Mouse (Mus musculus): ENCODE data around the gene Klhdc8b. TPM values are rescaled to one million over a fixed set of nuclear protein-coding genes. Genes with fewer than 3 reads are reported as not detected.

The Klhdc8b gene
- polyA plus RNA-seq, 1 experiment from 2014 or later, result 86.8 TPM

DNA sequence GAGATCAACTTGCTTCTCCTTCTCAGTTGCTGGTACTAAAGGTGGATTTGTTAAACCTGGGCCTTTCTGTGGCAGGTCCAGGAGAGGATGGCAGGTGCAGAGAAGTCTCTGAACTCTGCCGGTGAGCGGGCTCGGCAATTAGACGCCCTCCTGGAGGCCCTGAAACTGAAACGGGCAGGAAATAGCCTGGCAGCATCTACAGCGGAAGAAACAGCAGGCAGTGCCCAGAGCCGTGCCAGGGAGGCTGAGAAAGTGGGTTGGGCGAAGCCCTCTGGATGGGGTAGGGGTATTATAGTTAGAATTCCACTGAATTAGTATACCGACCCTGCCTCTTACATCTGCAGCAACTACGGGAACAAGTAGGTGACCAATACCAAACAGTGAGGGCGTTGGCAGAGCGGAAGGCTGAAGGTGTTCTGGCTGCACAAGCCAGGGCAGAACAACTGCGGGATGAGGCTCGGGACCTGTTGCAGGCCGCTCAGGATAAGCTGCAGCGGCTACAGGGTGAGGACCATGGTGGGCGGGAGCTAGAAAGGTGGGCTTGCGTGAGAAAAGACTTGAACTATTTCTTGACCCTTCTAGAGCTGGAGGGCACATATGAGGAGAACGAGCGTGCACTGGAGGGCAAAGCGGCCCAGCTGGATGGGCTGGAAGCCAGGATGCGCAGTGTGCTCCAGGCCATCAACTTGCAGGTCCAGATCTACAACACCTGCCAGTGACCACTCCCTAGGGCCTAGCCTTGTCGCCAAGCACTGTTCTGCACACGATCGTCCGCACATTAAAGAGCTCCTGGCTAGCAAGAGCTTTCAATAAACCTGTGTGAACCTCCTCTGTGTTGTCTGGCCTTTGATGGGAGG lies 28.5 kb upstream of the Klhdc8b start:
- DNase-seq (ENCODE audit: low spot score), result no peak
- no peaks in the 10 kb centered on the region for H3K9me3 ChIP-seq
- H3K36me3 ChIP-seq, result peaks cover 85% of the 10 kb centered on the region
- H3K4me3 ChIP-seq, result peak overlapping the region; percentile 100
- H3K27me3 ChIP-seq (ENCODE audit: insufficient read depth, poor library complexity, severe bottlenecking), result no peaks in the 10 kb centered on the region
- 70% methylated on average over 26 of the region's 26 CpGs for WGBS
- peaks cover 29% of the 10 kb centered on the region for H3K4me1 ChIP-seq
- H3K27ac ChIP-seq, result peak overlapping the region; percentile 97

DNA sequence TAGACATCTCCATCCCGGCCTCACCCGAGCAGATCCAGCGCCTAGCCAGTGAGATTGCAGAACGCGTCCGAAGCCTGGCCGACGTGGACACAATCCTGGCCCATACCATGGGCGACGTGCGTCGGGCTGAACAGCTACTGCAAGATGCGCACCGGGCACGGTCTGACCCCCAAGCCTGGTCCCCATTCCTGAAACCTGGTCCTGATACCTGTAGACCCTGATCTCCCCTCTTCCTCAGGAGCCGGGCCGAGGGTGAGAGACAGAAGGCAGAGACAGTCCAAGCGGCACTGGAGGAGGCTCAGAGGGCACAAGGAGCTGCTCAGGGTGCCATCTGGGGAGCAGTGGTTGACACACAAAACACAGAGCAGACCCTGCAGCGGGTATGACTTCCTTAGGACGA lies 27.8 kb upstream of the Klhdc8b start:
- Histone ChIP-seq H3K4me3 (no peak overlapping the region), H3K4me1 (peaks cover 29% of the 10 kb centered on the region), H3K36me3 (peaks cover 85% of the 10 kb centered on the region), H3K27ac (peak overlapping the region; percentile 97; the same call in 1 of the 2 replicates), H3K9me3 (no peaks in the 10 kb centered on the region), H3K27me3 (ENCODE audit: insufficient read depth, poor library complexity, severe bottlenecking) (no peaks in the 10 kb centered on the region)
- no peak for DNase-seq (ENCODE audit: low spot score)
- 93% methylated on average over 20 of the region's 20 CpGs for WGBS

DNA sequence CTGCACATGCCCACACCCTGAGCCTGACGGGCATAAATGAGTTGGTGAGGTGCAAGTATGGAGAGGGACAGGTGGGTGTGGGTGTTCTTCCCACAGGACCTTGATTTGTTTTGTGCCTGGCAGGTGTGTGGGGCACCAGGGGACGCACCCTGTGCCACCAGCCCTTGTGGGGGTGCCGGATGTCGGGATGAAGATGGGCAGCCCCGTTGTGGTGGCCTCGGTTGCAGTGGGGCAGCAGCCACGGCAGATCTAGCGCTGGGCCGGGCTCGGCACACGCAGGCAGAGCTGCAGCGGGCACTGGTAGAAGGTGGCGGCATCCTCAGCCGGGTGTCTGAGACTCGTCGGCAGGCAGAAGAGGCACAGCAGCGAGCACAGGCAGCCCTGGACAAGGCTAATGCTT lies 27.0 kb upstream of the Klhdc8b start:
- Histone ChIP-seq H3K4me1 (peaks cover 29% of the 10 kb centered on the region), H3K9me3 (no peaks in the 10 kb centered on the region), H3K27ac (no peak overlapping the region), H3K36me3 (peaks cover 85% of the 10 kb centered on the region), H3K4me3 (no peak overlapping the region), H3K27me3 (ENCODE audit: insufficient read depth, poor library complexity, severe bottlenecking) (no peaks in the 10 kb centered on the region)
- no peak for DNase-seq (ENCODE audit: low spot score)
- 89% methylated on average over 17 of the region's 17 CpGs for WGBS

DNA sequence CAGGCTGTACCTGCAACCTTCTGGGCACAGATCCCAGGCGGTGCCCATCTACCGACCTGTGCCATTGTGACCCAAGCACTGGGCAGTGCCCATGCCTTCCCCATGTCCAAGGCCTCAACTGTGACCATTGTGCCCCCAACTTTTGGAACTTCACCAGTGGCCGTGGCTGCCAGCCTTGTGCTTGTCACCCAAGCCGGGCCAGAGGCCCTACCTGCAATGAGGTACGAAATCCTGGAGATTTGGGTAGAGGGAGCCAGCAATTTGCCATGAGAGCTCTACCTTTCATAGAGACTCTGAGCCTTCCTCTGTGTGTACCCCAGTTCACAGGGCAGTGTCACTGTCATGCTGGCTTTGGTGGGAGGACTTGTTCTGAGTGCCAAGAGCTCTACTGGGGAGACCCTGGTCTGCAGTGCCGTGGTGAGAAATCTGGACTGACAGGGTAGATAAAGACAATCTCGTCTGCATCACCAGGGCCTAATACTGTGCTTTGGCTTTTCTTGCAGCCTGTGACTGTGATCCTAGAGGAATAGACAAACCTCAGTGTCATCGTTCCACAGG lies 25.7 kb upstream of the Klhdc8b start:
- no peak for DNase-seq (ENCODE audit: low spot score)
- peaks cover 24% of the 10 kb centered on the region for H3K4me1 ChIP-seq
- H3K27ac ChIP-seq, result no peak overlapping the region
- H3K27me3 ChIP-seq (ENCODE audit: insufficient read depth, poor library complexity, severe bottlenecking), result no peaks in the 10 kb centered on the region
- H3K9me3 ChIP-seq, result no peaks in the 10 kb centered on the region
- no peak overlapping the region for H3K4me3 ChIP-seq
- H3K36me3 ChIP-seq, result peaks cover 85% of the 10 kb centered on the region
- WGBS, result 86% methylated on average over 8 of the region's 8 CpGs

DNA sequence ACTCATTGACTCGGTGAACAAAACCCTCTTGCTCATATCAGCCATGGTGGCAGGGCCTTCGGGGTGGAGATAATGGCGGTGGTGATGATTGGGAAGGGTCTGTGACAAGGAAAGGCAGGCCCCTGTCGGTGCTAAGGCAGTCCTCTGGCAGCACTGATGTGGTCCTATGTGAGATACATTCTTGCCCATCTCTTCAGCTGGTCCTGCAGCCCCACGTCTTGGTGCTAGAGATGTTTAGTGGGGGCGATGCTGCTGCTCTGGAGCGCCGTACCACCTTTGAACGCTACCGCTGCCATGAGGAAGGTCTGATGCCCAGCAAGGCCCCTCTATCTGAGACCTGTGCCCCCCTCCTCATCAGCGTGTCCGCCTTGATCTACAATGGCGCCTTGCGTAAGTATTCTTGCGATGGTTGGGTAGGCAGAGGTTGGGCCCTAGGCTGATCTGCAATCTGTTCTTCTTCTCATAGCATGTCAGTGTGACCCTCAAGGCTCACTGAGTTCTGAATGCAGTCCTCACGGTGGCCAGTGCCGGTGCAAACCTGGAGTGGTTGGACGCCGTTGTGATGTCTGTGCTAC lies 24.0 kb upstream of the Klhdc8b start:
- no peak for DNase-seq (ENCODE audit: low spot score)
- H3K36me3 ChIP-seq, result peaks cover 92% of the 10 kb centered on the region
- H3K4me3 ChIP-seq, result no peak overlapping the region
- H3K27me3 ChIP-seq (ENCODE audit: insufficient read depth, poor library complexity, severe bottlenecking), result no peaks in the 10 kb centered on the region
- H3K9me3 ChIP-seq, result no peaks in the 10 kb centered on the region
- H3K4me1 ChIP-seq, result peaks cover 31% of the 10 kb centered on the region
- no peak overlapping the region for H3K27ac ChIP-seq
- WGBS, result 89% methylated on average over 19 of the region's 19 CpGs

DNA sequence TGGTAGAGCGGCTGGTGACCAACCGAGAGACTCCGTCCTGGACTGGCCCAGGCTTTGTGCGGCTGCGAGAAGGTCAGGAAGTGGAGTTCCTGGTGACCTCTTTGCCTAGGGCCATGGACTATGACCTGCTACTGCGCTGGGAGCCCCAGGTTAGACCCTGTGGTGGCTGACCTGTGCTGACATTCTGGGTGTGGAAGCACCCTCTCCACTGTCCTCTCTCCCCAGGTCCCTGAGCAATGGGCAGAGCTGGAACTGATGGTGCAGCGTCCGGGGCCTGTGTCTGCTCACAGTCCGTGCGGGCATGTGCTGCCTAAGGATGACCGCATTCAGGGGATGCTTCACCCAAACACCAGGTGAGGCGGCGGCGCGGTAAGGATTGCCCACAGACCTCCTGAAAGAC lies 22.6 kb upstream of the Klhdc8b start:
- Histone ChIP-seq H3K4me3 (no peak overlapping the region), H3K27me3 (ENCODE audit: insufficient read depth, poor library complexity, severe bottlenecking) (no peaks in the 10 kb centered on the region), H3K36me3 (peaks cover 81% of the 10 kb centered on the region), H3K9me3 (no peaks in the 10 kb centered on the region), H3K4me1 (peaks cover 31% of the 10 kb centered on the region), H3K27ac (no peak overlapping the region)
- WGBS, result 92% methylated on average over 15 of the region's 15 CpGs
- DNase-seq (ENCODE audit: low spot score), result no peak

DNA sequence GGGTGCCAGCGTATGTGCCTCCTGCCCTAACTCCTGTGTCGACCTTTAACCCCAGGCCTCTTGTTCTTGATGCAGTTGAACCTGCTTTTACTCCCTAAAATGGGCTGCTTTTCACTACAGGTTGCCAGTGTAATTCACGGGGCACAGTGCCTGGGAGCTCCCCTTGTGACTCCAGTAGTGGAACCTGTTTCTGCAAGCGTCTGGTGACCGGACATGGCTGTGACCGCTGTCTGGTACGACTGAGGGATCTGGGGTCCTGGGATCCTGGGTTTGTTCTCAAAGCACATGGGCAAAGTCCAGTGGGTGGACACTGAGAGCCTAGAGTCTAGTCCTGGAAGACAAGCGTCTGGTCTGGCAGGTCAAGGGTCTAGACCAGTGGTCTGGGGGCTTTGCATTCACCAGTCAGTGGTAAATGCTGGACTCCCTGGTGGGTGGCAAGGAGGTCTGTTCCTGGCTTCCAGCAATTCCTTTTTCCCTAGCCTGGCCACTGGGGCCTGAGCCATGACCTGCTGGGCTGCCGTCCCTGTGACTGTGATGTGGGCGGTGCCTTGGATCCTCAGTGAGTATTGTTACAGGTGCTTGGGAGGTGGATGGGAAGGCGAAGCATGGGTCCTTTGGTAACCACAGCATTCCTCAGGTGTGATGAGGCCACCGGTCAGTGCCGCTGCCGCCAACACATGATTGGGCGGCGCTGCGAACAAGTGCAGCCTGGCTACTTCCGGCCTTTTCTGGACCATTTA lies 21.8 kb upstream of the Klhdc8b start:
- Histone ChIP-seq H3K4me1 (peaks cover 35% of the 10 kb centered on the region), H3K27me3 (ENCODE audit: insufficient read depth, poor library complexity, severe bottlenecking) (no peaks in the 10 kb centered on the region), H3K9me3 (no peaks in the 10 kb centered on the region), H3K27ac (no peak overlapping the region), H3K4me3 (no peak overlapping the region), H3K36me3 (peaks cover 73% of the 10 kb centered on the region)
- DNase-seq (ENCODE audit: low spot score), result no peak
- 92% methylated on average over 18 of the region's 18 CpGs for whole genome bisulfite sequencing

DNA sequence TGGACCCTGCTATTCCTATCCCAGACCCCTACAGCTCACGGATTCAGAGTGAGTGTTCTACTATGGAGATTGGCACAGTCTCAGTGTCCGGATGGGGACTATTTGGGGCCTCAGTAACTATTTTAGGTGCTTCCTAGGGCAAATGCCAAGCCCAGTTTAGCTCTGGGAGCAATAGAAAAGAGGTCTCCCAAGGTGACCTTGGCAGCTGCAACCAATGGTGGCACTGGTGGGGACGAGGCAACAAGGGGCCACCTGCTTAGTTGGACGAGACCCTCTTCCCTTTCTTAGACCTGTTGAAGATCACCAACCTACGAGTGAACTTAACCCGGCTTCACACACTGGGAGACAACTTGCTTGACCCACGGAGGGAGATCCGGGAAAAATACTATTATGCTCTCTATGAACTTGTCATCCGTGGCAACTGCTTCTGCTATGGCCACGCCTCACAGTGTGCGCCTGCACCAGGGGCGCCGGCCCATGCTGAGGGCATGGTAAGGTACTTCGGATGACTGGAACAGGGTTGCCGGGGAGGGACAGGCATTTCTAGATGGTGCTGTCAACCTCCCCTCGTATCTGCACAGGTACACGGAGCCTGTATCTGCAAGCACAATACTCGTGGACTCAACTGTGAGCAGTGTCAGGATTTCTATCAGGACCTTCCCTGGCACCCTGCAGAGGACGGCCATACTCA lies 20.3 kb upstream of the Klhdc8b start:
- no peak for DNase-seq (ENCODE audit: low spot score)
- Histone ChIP-seq H3K9me3 (no peaks in the 10 kb centered on the region), H3K4me1 (peaks cover 35% of the 10 kb centered on the region), H3K27ac (peak overlapping the region; percentile 70), H3K36me3 (peaks cover 57% of the 10 kb centered on the region), H3K4me3 (peak overlapping the region; percentile 67; the same call in 1 of the 2 replicates), H3K27me3 (ENCODE audit: insufficient read depth, poor library complexity, severe bottlenecking) (no peaks in the 10 kb centered on the region)
- WGBS, result 82% methylated on average over 19 of the region's 19 CpGs

DNA sequence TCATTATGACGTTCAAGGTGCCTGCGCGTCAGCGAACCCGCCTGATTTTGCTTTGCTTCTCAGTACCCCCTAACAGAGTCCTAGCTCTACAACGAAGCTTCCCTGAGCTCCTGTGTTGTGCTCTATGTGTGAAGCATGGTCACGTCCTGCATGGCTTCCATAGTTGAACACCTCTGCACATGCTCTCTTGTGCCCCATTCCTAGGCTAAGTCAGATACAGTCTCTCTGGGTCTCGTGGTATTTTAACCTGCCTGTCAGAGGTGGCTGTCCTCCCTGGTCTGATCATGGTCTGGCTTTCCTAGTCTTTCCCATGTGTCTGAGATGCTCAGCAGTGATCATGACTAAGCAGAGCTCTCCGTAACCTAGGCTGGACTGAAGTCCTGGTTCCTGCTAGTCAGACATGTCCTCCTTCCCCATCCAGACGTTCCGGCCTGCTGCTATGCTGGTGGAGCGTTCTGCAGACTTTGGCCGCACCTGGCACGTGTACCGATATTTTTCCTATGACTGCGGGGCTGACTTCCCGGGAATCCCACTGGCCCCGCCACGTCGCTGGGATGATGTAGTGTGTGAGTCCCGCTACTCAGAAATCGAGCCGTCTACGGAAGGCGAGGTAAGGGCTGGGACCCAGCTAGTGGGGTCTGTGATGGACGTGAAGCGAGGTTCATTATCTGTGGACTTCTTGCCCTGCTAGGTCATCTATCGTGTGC lies 19.6 kb upstream of the Klhdc8b start:
- H3K4me1 ChIP-seq, result peaks cover 35% of the 10 kb centered on the region
- no peaks in the 10 kb centered on the region for H3K27me3 ChIP-seq (ENCODE audit: insufficient read depth, poor library complexity, severe bottlenecking)
- H3K9me3 ChIP-seq, result no peaks in the 10 kb centered on the region
- H3K27ac ChIP-seq, result peak overlapping the region; percentile 94
- peak overlapping the region; percentile 67 for H3K4me3 ChIP-seq
- 85% methylated on average over 28 of the region's 28 CpGs for WGBS
- H3K36me3 ChIP-seq, result peaks cover 50% of the 10 kb centered on the region
- DNase-seq (ENCODE audit: low spot score), result no peak

DNA sequence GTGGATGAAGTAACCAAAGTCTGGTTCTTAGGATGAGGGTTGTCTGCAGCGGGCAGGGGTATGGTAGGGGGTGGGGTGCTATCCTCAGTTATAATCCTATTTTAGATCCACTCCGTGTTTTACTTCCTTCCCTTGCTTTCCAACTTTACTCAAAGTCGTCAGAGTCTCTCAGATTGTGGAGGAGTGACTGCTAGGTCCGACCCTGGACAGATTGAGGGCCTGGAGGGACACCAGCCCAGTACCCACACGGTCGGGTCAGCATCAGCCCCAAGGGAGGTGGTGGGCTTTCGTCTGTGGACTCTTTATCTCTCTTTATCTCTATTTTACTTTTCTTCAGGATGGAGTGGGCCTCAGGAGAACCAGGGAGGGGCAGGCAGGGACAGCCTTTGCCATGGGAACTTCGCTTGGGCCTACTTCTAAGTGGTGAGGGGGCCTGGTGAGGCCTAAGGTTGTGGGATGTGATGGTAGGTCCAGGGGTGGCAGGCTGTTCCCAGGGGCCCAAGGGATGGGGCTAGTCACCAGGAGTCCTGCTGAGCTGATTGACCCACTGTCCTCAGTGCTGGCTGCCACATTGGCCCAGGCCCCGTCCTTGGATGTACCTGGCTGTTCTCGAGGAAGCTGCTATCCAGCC lies 18.5 kb upstream of the Klhdc8b start, which contains the start of gene Lamb2:
Gene Lamb2, plus strand, starts transcription at position 16 of the 631 bp plus-strand sequence.
- no peaks in the 10 kb centered on the region for H3K27me3 ChIP-seq (ENCODE audit: insufficient read depth, poor library complexity, severe bottlenecking)
- H3K27ac ChIP-seq, result peak within 1 kb of the TSS; percentile 94
- no peaks in the 10 kb centered on the region for H3K9me3 ChIP-seq
- DNase-seq (ENCODE audit: low spot score), result no peak
- H3K4me1 ChIP-seq, result peaks cover 35% of the 10 kb centered on the region
- H3K4me3 ChIP-seq, result peak within 1 kb of the TSS; percentile 67
- WGBS, result 10% methylated on average over 10 of the region's 10 CpGs
- peaks cover 39% of the 10 kb centered on the region for H3K36me3 ChIP-seq

DNA sequence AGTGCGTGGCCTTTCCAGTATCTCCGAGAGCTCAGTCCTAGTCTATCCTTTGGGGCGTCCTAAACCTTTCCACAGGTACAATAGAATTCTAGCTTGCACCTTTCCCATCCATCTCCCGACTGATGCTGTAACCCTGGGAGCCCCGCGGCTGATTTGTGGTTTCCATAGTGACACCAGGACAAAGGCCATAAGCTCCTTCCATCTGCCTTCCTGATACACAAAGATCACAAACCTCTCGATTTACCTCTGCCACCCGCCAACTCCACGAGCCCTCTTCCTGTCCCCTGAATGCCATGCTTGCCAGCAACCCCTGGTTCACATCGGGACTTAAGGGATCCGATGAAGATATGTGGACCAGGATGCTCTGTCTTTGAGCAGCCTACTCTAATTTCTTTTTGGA lies 17.9 kb upstream of the Klhdc8b start:
- 38% methylated on average over 11 of the region's 11 CpGs for WGBS
- Histone ChIP-seq H3K4me3 (peak overlapping the region; percentile 67), H3K9me3 (no peaks in the 10 kb centered on the region), H3K4me1 (peaks cover 35% of the 10 kb centered on the region), H3K27ac (peak overlapping the region; percentile 94), H3K27me3 (ENCODE audit: insufficient read depth, poor library complexity, severe bottlenecking) (no peaks in the 10 kb centered on the region), H3K36me3 (peaks cover 33% of the 10 kb centered on the region)
- no peak for DNase-seq (ENCODE audit: low spot score)

Measured in heart, embryonic 10.5 days (tissue).